Mouse (Mus musculus) right cerebral cortex, postnatal 10 days (tissue): ENCODE results near the gene Rgl2.
A peak's percentile ranks its signal among the peaks of the same experiment; 100 is the strongest.
"Not testable (repeated sequence)": the region's sequence is repeated elsewhere in the genome, so short reads cannot be mapped to it uniquely, and the experiment has no call there.

ENCODE experiments used
- DNase-seq, 2 experiments: peaks; one replicate each; pipeline ENCODE4 v3.0.0; 2021; ENCODE audit warnings: low spot score in 2 of 2

The Rgl2 gene

DNA sequence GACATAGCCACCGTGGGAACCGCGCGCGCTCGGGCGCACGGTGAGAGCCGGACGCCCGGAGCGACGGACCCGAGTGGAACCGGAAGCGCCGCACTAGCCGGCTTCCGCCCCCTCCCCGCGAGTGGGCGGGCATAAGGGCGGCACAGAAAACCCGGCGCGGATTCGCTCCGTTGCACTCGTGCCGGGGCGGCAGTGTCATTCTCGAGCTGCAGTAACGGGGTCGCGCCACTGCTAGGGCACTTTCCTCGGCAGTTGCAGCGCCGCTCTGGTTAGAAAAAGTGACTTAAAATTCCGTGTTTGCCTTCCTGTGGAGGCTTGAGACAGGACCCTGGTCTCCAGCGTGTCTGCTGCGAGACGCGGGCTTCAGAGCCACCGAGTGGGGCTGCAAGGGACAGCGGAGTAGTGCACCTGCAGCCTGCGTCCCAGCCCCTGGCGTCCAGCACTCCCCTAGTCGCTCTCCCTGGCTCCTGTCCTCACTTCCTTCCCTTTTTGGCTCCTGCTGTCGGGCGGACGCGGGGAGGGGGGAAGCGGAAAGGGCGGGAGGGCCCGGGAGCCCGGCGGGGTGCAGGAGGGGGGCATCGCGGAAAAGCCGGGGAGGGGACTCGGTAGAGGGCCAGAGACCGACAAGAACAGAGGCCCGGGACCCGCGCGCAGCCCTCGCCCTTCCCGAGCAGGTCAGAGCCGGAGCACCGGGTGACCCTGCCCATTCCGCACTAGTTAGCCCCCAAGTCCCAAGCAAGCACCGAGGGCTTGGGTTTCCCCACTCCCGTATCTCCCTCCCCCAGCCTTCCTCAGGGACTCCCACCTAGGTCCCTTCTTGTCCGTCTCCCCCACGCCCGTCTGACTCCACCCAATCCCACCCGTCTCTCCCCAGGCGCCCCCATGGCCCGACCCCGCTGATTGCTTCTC, at the start of gene Rgl2:
Rgl2 (plus strand) TSS at position 173 of the 909 bp plus-strand sequence.
- DNase-seq: peak; percentile 95 to 96

- not testable (repeated sequence) for DNase-seq
Observed at GRCm38 (mm10) chr17:33884320-33884719, 45.0 kb upstream of the Rgl2 start.

GRCm38 (mm10) chr17:33887802-33888201, 41.5 kb upstream of the Rgl2 start:
- DNase-seq: not testable (repeated sequence)

DNA sequence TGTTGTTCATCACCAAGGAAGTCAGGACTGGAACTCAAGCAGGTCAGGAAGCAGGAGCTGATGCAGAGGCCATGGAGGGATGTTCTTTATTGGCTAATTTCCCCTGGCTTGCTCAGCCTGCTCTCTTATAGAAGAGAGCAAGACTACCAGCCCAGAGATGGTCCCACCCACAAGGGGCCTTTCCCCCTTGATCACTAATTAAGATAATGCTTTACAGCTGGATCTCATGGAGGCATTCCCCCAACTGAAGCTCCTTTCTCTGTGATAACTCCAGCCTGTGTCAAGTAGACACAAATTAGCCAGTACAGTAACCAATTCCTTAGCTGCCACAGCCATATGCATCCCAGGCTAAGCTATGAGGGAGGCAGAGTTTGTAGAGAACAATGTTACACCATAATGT, 41.1 kb upstream of the Rgl2 start:
- not testable (repeated sequence) for DNase-seq

DNA sequence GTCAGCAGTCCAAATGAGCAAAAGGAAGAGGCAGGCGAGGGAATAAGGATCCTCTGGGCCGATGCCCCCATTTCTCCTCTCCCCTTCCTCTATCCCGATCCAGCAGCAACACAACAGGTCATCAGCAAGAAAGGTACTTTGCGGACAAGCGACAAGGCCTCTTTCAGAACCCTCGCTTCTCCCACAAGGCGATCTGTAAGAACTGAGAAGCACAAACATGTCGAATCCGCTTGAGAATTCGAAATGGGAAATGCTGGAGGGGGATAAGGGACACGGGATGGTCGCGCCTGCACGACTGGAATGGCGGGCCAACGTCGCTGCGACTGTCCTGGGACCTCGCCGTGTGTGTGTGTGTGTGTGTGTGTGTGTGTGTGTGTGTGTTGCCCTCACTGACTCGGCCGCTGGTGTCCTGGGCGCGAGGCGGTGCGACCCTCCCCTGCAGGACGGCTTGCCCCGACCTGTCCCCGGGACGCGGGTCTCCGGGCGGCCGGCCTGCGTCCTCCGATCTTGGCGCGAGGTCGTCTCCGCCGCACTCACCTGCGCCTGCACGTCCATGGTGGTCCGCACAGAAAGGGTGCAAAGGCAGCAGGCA, 39.3 kb upstream of the Rgl2 start:
- not testable (repeated sequence) for DNase-seq

- DNase-seq: peak; percentile 100
Observed at GRCm38 (mm10) chr17:33890533-33891059, 38.7 kb upstream of the Rgl2 start, which contains the start of gene Kifc1. TSS of gene Kifc1 (minus strand) at chr17:33890661.

- DNase-seq: no peak
Observed at GRCm38 (mm10) chr17:33891357-33891756, 38.0 kb upstream of the Rgl2 start.

DNA sequence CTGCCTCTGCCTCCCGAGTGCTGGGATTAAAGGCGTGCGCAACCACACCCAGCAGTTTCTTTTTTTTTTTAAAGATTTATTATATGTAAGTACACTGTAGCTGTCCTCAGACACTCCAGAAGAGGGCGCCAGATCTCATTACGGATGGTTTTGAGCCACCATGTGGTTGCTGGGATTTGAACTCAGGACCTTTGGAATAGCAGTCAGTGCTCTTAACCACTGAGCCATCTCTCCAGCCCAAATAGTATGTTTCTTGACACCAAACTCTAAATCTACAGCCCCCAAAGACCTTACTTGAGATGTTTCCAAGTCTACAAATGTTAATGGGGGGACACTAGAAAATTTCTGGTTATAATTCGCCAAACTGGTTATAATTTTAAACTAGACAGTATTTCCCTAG, 37.5 kb upstream of the Rgl2 start:
- not testable (repeated sequence) for DNase-seq

GRCm38 (mm10) chr17:33892429-33892828, 36.9 kb upstream of the Rgl2 start:
- DNase-seq: no peak

GRCm38 (mm10) chr17:33893011-33893410, 36.3 kb upstream of the Rgl2 start:
- not testable (repeated sequence) for DNase-seq

GRCm38 (mm10) chr17:33897114-33897794, 32.1 kb upstream of the Rgl2 start:
- DNase-seq: no peak

- DNase-seq: not testable (repeated sequence)
Observed at GRCm38 (mm10) chr17:33898193-33898592, 31.1 kb upstream of the Rgl2 start.

DNA sequence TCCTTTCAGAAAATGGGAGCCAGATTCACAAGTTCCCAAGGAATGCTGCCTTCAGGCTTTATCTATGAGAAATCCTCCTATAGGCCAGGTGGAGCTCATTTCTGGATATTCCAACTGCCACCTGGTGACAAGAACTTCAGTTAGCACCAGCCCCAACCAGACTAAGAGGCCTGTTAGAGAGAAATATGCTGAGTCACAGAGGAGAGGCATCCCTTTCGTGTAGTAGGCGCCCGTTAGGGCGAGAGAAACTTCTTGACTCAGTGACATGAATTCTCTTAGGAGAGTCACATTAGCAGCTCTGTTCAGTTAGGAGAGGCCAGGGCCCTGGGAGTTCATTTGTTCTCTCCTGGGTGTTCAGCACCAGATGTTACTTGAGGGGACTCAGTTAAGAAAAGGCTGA, 29.7 kb upstream of the Rgl2 start:
- no peak for DNase-seq

- DNase-seq: no peak
Observed at GRCm38 (mm10) chr17:33900281-33900988, 28.9 kb upstream of the Rgl2 start.

GRCm38 (mm10) chr17:33900989-33901314, 28.4 kb upstream of the Rgl2 start:
- no peak for DNase-seq

GRCm38 (mm10) chr17:33901653-33902052, 27.7 kb upstream of the Rgl2 start:
- DNase-seq: no peak

DNA sequence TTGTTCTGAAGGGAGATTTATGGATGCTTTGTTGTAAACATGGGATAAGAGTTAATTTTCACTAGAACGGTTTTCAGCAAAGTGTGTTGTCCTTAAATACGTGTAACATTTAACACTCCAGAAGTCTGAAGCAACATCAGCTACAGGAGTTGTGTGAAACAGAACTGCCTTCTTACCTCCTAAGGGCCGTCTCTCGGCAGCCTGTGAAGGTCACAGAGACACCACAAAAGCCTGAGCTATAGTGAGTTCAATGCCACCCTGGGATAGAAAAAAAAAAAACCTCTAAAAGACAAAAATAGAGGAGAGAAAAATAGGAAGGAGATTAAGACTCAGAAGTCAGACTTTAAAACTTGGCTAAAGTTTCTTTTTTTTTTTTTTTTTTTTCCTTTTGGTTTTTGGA, 27.3 kb upstream of the Rgl2 start:
- no peak for DNase-seq

GRCm38 (mm10) chr17:33902491-33902890, 26.9 kb upstream of the Rgl2 start:
- DNase-seq: no peak

GRCm38 (mm10) chr17:33903911-33904651, 25.3 kb upstream of the Rgl2 start:
- DNase-seq: not testable (repeated sequence)

DNA sequence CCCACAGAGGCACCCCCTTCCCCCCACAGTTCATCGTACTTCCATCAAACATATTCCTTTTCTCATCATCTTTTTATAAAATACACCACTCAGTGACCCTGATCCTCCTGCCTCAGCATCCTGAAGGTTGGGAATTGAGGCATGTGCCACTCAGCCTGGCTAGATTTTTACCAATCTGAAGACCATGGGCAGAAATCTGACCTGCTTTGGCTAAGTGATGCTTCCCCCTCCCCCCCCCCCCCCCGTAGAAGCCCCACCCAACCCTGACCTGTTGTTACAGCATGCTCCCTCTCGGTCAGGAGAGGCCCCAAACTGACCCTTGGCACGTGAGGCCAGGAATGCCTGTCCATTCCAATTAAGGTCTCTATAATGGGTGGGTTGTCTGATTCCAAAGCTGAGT, 24.5 kb upstream of the Rgl2 start, which contains the start of gene Platr17:
Platr17 (plus strand) TSS at position 301 of the 400 bp plus-strand sequence.
- not testable (repeated sequence) for DNase-seq
